Mouse (Mus musculus) neural tube, embryonic 15.5 days (tissue): ENCODE measurements around the gene Slco1c1. TPM values are rescaled to one million over a fixed set of nuclear protein-coding genes. Genes with fewer than 3 reads are reported as not detected.

Experiments
- ATAC-seq: fragments of 200-750 bp; cut with Nextera tagmentation; 2 replicates; pipeline ENCODE4 v1.8.0; 2017; ENCODE audit warnings: mild to moderate bottlenecking, moderate TSS enrichment, moderate library complexity; ENCODE audit not compliant: low FRiP score
- H3K27ac ChIP-seq: fragments of 300-500 bp; sonication (generic); replicated peaks from 2 replicates; pipeline ENCODE4 v1.5.1; 2015; ENCODE audit warnings: mild to moderate bottlenecking, inconsistent platforms
- H3K27me3 ChIP-seq: fragments of 300-500 bp; sonication (generic); replicated peaks from 2 replicates; pipeline ENCODE4 v1.6.1; 2015; ENCODE audit warnings: inconsistent platforms
- H3K36me3 ChIP-seq: fragments of 300-500 bp; sonication (generic); 2 replicates; pipeline ENCODE4 v1.6.1; 2015; ENCODE audit warnings: inconsistent platforms
- H3K4me1 ChIP-seq: fragments of 300-500 bp; sonication (generic); 2 replicates; pipeline ENCODE4 v1.6.1; 2015; ENCODE audit warnings: inconsistent platforms
- H3K4me2 ChIP-seq: fragments of 300-500 bp; sonication (generic); 2 replicates; pipeline ENCODE4 v1.6.1; 2015; ENCODE audit warnings: inconsistent platforms, mild to moderate bottlenecking, moderate library complexity
- H3K4me3 ChIP-seq: fragments of 300-500 bp; sonication (generic); replicated peaks from 2 replicates; pipeline ENCODE4 v1.5.1; 2015; ENCODE audit warnings: mild to moderate bottlenecking, inconsistent platforms
- H3K9ac ChIP-seq: fragments of 300-500 bp; sonication (generic); replicated peaks from 2 replicates; pipeline ENCODE4 v1.6.1; 2015; ENCODE audit warnings: mild to moderate bottlenecking, inconsistent platforms
- H3K9me3 ChIP-seq: fragments of 300-500 bp; sonication (generic); replicated peaks from 2 replicates; pipeline ENCODE4 v1.6.1; 2016; ENCODE audit warnings: inconsistent platforms
- WGBS: fragments of 180-500 bp; shearing (Covaris S2); methylation state at CpG from one replicate; pipeline ENCODE4 v1.1.7; 2015; ENCODE audit warnings: mixed read lengths; 5-methylcytosine and 5-hydroxymethylcytosine counted together
- polyA plus RNA-seq: library from polyadenylated mRNA; unstranded; fragments of >200 nt; fragmentation: Nextera tagmentation; extraction: Ambion mirVana; gene quantifications from 2 replicates; pipeline ENCODE4 v1.2.1, GENCODE M21; 2015

Gene Slco1c1
- polyA plus RNA-seq, 1 experiment from 2014 or later: 12.6 TPM

DNA sequence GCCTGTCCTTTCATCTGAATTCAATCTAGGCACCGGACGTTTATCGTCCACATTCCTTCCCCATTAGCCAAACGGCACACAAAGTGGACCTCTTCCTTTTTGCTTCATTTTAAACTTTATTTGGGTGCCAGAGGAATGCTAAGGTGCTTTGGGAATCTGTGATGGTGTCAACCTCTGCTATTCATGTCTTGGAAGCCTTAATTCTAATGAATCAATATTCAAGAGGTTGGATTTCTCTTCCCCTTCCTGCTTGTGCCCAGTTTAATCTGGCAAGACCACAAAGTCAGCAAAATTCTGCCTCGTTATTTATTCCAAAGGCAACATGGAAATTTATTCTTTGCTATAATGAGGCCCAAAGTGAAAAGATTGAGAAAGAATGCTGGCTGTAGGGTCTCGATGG is 6.7 kb downstream of the Slco1c1 start:
- Histone ChIP-seq H3K36me3 (no peaks in the 10 kb centered on the region), H3K27me3 (no peaks in the 10 kb centered on the region), H3K27ac (no peak overlapping the region), H3K4me1 (no peaks in the 10 kb centered on the region), H3K4me2 (no peak overlapping the region), H3K9ac (no peak overlapping the region), H3K9me3 (no peaks in the 10 kb centered on the region), H3K4me3 (no peak overlapping the region)
- ATAC-seq: no peak
- 82% methylated on average over 6 of the region's 6 CpGs for WGBS

GRCm38 (mm10) chr6:141537298-141537697 is 13.1 kb downstream of the Slco1c1 start:
- H3K27ac ChIP-seq: no peak overlapping the region
- ATAC-seq: no peak
- 64% methylated on average over 3 of the region's 3 CpGs for WGBS

GRCm38 (mm10) chr6:141541136-141541535 is 17.0 kb downstream of the Slco1c1 start:
- H3K27ac ChIP-seq: no peak overlapping the region
- H3K36me3 ChIP-seq: no peaks in the 10 kb centered on the region
- ATAC-seq: no peak
- H3K4me2 ChIP-seq: no peak overlapping the region
- 95% methylated on average over 1 of the region's 1 CpGs for WGBS
- H3K27me3 ChIP-seq: no peaks in the 10 kb centered on the region
- no peak overlapping the region for H3K4me3 ChIP-seq
- no peaks in the 10 kb centered on the region for H3K4me1 ChIP-seq
- no peak overlapping the region for H3K9ac ChIP-seq
- H3K9me3 ChIP-seq: no peaks in the 10 kb centered on the region

More at GRCm38 (mm10) chr6:141537298-141537697, 13.1 kb downstream of the Slco1c1 start:
- Histone ChIP-seq H3K9ac (no peak overlapping the region), H3K4me1 (no peaks in the 10 kb centered on the region), H3K4me2 (no peak overlapping the region), H3K9me3 (no peaks in the 10 kb centered on the region), H3K27me3 (no peaks in the 10 kb centered on the region), H3K36me3 (no peaks in the 10 kb centered on the region), H3K4me3 (no peak overlapping the region)

DNA sequence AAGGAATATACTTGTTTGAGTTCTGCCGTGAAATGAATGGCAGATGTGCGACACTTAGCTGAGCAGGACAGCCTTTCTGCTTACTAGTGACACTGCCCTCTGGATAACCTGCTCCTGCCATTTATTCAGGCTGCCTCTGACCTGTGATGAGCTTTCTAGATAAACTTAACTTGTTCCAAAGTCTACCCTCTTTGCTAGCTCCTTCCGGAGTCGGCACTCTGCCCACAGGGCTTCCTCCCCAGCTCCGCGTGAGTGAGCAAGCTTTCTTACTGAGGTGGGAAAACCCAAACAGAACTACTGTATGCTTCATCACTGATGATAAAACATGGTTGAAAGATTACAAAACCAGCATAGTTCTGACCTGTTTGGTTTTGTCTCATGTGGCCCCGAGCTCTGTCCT is 19.2 kb downstream of the Slco1c1 start:
- no peaks in the 10 kb centered on the region for H3K9me3 ChIP-seq
- no peak overlapping the region for H3K9ac ChIP-seq
- H3K27me3 ChIP-seq: no peaks in the 10 kb centered on the region
- H3K4me2 ChIP-seq: no peak overlapping the region
- no peak for ATAC-seq
- no peaks in the 10 kb centered on the region for H3K36me3 ChIP-seq
- WGBS: 93% methylated on average over 7 of the region's 7 CpGs
- H3K4me3 ChIP-seq: no peak overlapping the region
- no peak overlapping the region for H3K27ac ChIP-seq
- H3K4me1 ChIP-seq: no peaks in the 10 kb centered on the region

DNA sequence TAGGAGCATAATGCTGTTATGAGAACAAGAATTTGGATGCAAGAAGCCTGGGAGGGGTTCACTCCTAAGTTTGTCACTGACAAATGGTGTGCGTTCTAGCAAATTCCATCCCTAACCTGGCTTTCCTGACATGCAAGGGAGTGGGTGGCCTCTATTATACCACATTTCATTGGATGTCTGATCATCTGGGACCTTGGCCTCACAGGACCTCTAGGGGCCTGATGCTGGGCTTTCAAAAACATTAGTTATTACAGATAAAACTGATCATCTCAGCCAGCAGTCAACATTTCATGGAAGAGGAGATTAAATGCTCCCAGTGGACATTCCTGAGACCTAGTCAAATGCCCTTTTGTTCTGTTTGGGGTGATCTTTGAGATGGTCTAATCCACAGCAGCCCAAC is 34.0 kb downstream of the Slco1c1 start:
- Histone ChIP-seq H3K27ac (no peak overlapping the region), H3K4me1 (no peaks in the 10 kb centered on the region), H3K27me3 (no peaks in the 10 kb centered on the region), H3K9ac (no peak overlapping the region), H3K36me3 (no peaks in the 10 kb centered on the region), H3K9me3 (no peaks in the 10 kb centered on the region), H3K4me3 (no peak overlapping the region), H3K4me2 (no peak overlapping the region)
- ATAC-seq: no peak
- 100% methylated on average over 1 of the region's 1 CpGs for WGBS

- Histone ChIP-seq H3K9me3 (no peaks in the 10 kb centered on the region), H3K27me3 (no peaks in the 10 kb centered on the region), H3K4me3 (no peak overlapping the region), H3K36me3 (no peaks in the 10 kb centered on the region), H3K9ac (no peak overlapping the region), H3K4me2 (no peak overlapping the region), H3K27ac (no peak overlapping the region), H3K4me1 (peaks cover 8% of the 10 kb centered on the region; the same call in 1 of the 2 replicates)
- WGBS: 88% methylated on average over 2 of the region's 2 CpGs
- ATAC-seq: no peak
Observed at GRCm38 (mm10) chr6:141567366-141567765, 43.2 kb downstream of the Slco1c1 start.

DNA sequence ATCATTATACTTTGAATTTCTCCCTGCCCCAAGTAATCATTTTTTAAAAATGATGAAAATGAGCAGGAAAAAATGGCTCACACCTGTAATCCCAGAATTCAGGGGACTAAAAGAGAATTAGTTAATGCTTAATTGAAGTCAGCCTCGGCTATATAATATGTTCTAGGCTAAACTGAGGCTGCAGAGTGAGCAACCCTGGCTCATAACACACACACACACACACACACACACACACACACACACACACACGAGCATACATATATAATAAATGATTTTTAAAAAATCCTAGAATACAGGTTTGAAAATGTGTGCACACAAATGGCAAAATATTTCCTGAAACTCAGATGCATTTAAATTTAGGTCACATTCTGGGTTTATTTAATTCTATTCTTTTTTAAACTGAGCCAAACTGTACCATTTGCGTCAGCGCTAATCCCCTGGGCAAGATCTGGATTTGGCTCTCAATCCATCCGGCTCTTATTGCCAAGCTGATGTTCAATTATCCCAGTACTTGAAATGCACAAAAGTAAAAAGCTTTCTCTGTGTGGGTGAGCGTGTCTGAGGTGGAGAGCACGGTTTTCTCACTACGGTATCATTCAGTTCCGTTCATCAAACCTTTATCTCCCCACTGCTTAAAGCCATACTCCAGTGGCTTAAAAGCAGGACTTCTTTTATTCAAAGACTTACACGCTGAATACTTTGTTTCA is 43.8 kb downstream of the Slco1c1 start:
- peak; percentile 76 for ATAC-seq
- H3K27ac ChIP-seq: 0 out of 2 replicates have a peak overlapping the region, but pooled peaks have one; percentile 18

GRCm38 (mm10) chr6:141568559-141568946 is 44.4 kb downstream of the Slco1c1 start:
- WGBS: 33% methylated on average over 3 of the region's 3 CpGs
- H3K9me3 ChIP-seq: no peaks in the 10 kb centered on the region
- H3K4me3 ChIP-seq: no peak overlapping the region
- peak overlapping the region; percentile 25 for H3K4me2 ChIP-seq
- no peaks in the 10 kb centered on the region for H3K27me3 ChIP-seq
- peak; percentile 50; the same call in 1 of the 2 replicates for ATAC-seq
- H3K9ac ChIP-seq: no peak overlapping the region
- H3K4me1 ChIP-seq: peaks cover 8% of the 10 kb centered on the region; the same call in 1 of the 2 replicates
- no peaks in the 10 kb centered on the region for H3K36me3 ChIP-seq
- H3K27ac ChIP-seq: 0 out of 2 replicates have a peak overlapping the region, but pooled peaks have one; percentile 18

More for the DNA sequence above, 43.8 kb downstream of the Slco1c1 start:
- no peaks in the 10 kb centered on the region for H3K9me3 ChIP-seq
- 44% methylated on average over 10 of the region's 10 CpGs for WGBS
- H3K4me2 ChIP-seq: peak overlapping the region; percentile 25
- H3K27me3 ChIP-seq: no peaks in the 10 kb centered on the region
- H3K4me3 ChIP-seq: no peak overlapping the region
- H3K9ac ChIP-seq: no peak overlapping the region
- H3K4me1 ChIP-seq: peaks cover 8% of the 10 kb centered on the region; the same call in 1 of the 2 replicates
- H3K36me3 ChIP-seq: no peaks in the 10 kb centered on the region

DNA sequence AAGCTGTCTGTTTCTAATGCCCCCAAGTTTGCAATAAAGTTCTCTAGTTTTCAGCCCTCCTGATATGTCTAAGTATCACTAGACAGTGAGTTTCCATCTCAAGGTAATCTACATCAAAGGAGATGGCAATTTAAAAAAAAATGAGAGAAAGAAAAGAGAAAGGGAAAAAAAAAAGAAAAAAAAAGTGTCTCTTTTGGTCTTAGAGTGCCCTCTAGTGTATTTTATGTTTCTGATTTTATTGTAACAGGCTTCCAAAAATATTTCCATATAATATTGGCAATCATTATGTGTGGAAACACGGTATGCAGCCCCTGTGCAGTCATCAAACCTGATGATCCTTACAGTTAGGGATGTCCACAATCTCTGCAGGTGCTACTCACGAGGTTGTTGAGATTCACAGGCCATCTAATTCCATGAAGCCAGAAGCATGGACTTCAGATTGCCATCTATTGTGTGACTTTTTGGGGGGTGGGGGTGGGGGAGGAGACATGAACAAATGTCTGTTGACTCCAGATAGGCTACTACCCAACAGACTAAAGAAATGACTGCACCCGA is 52.6 kb downstream of the Slco1c1 start:
- Histone ChIP-seq H3K4me2 (no peak overlapping the region), H3K9ac (no peak overlapping the region), H3K9me3 (no peaks in the 10 kb centered on the region), H3K27ac (no peak overlapping the region), H3K4me3 (no peak overlapping the region), H3K27me3 (no peaks in the 10 kb centered on the region), H3K4me1 (no peaks in the 10 kb centered on the region), H3K36me3 (no peaks in the 10 kb centered on the region)
- WGBS: 45% methylated on average over 3 of the region's 3 CpGs
- no peak for ATAC-seq

DNA sequence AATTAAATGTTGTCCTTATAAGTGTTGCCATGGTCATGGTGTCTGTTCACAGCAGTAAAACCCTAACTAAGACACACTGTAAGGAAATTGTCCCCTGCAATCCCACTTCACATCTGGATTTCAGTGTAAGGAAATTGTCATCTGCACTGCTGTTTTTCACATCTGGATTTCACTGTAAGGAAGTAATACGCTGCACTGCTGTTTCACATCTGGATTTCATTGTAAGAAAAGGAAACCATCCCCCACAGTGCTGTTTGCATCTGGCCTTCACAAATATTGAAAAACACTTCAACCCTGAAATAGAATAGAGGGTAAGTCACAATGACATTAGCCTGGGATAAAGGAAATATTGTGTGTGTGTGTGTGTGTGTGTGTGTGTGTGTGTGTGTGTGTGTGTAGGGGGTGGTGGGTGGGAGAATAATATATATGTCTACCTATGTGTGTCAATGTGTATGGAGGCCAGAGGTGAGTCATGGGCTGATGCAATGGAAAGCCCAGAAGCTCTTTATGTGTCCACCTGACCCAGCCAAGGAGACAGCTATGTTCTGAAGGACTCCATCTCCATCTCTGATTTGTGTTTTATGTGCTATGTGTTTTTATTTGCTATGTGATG is 60.7 kb downstream of the Slco1c1 start:
- H3K27ac ChIP-seq: no peak overlapping the region
- no peaks in the 10 kb centered on the region for H3K36me3 ChIP-seq
- ATAC-seq: no peak
- H3K4me3 ChIP-seq: no peak overlapping the region
- H3K4me2 ChIP-seq: no peak overlapping the region
- no peaks in the 10 kb centered on the region for H3K9me3 ChIP-seq
- no peaks in the 10 kb centered on the region for H3K4me1 ChIP-seq
- no peaks in the 10 kb centered on the region for H3K27me3 ChIP-seq
- no peak overlapping the region for H3K9ac ChIP-seq
- WGBS: 92% methylated on average over 1 of the region's 1 CpGs

DNA sequence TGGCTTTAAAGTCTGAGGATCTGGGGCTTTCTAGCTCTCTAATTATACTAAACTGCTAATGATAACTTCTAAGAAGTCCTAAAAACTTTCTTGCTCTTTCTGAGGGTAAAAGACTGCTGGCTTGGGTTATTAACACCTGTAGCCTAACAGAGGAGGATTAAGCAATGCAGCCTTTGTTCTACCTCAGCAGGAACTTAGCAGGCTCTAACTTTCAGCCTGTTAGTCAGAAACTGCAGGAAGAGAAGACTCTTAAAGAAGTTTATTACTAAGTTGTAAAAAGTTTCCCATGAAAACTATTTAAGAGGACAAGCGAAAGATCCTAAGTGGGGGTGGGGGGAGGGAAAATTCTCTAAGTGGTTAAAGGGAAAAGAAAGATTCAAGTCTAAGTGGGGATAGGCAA is 65.8 kb downstream of the Slco1c1 start:
- H3K9ac ChIP-seq: no peak overlapping the region
- no peaks in the 10 kb centered on the region for H3K4me1 ChIP-seq
- no peaks in the 10 kb centered on the region for H3K27me3 ChIP-seq
- no peaks in the 10 kb centered on the region for H3K36me3 ChIP-seq
- ATAC-seq: no peak
- H3K9me3 ChIP-seq: no peaks in the 10 kb centered on the region
- H3K27ac ChIP-seq: no peak overlapping the region
- H3K4me2 ChIP-seq: no peak overlapping the region
- 21% methylated on average over 1 of the region's 1 CpGs for WGBS
- no peak overlapping the region for H3K4me3 ChIP-seq
